Mouse (Mus musculus): ENCODE data around the gene Spindoc. TPM values are rescaled to one million over a fixed set of nuclear protein-coding genes. Genes with fewer than 3 reads are reported as not detected.

The Spindoc gene
- total and polyA plus RNA-seq, 3 experiments = 9.0 to 21.7 (median 10.6) TPM

DNA sequence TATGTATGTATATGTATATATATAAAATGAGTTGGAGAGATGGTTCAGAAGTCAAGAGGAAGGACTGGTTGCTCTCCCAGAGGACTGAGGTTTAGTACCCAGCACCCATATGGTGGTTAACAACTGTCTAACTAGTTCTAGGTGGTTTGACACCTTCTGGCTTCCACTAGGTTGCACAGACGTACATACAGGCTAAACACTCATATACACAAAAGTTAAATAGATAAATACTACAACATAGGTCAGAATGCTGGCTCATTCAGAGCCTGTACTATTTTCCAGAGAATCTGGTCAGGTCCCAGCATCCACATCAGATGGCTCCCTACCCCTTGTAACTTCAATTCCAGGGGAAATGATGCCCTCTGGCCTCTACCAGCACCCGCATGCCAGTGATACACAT is 40.1 kb downstream of the Spindoc start:
- Histone ChIP-seq H3K36me3 (replicated peaks in 1 of 2; ENCODE audit: control insufficient read depth in 1 of 2, insufficient read depth in 1 of 2, low read length in 1 of 2) (peaks cover 0 to 18% of the 10 kb centered on the region in 2 experiments), H3K4me1 (ENCODE audit: control insufficient read depth in 1 of 2, insufficient read depth in 2 of 2) (peaks cover 16 to 41% of the 10 kb centered on the region in 2 experiments), H3K9me3 (replicated peaks; ENCODE audit: low read length) (no peaks in the 10 kb centered on the region), H3K27me3 (replicated peaks) (no peaks in the 10 kb centered on the region), H3K27ac (ENCODE audit: insufficient read depth, low read depth) (no peak overlapping the region), H3K9ac (ENCODE audit: insufficient read depth, low read depth) (no peak overlapping the region; the same call in 1 of the 2 replicates), H3K4me2 (ENCODE audit: insufficient read depth, low read depth, poor library complexity, severe bottlenecking) (no peak overlapping the region), H3K4me3 (replicated peaks in 1 of 3; ENCODE audit: low read depth in 2 of 3, low read length in 2 of 3, poor library complexity in 1 of 3) (no peak overlapping the region), H3K79me2 (replicated peaks; ENCODE audit: control insufficient read depth, extremely low read depth, insufficient read depth, poor library complexity, severe bottlenecking) (peaks cover 24% of the 10 kb centered on the region)
- TF ChIP-seq NELFE (IDR thresholded peaks at IDR 0.05; ENCODE audit: low read depth, low read length) (no peak), CHD2 (IDR thresholded peaks at IDR 0.05; ENCODE audit: low read length) (no peak), USF2 (conservative IDR thresholded peaks at IDR 0.05; ENCODE audit: low read depth, low read length) (no peak), CHD1 (IDR thresholded peaks at IDR 0.05; ENCODE audit: low read depth, low read length) (no peak), ZKSCAN1 (IDR thresholded peaks at IDR 0.05; ENCODE audit: borderline replicate concordance, low read depth, low read length) (no peak), SIN3A (IDR thresholded peaks at IDR 0.05; ENCODE audit: low read length) (no peak)
- dilution Hi-C loops (cut with MboI; ENCODE audit: extremely low pct_ligation_motif_present, extremely low pct_unique_long_range_greater_than_20kb, low sequenced_read_pairs) (no loop called here), in situ Hi-C loops (cut with MboI; ENCODE audit: low pct_ligation_motif_present, low pct_unique_long_range_greater_than_20kb, low sequenced_read_pairs) (no loop called here)
- DNase-seq (ENCODE audit: extremely low read depth) = no peak

DNA sequence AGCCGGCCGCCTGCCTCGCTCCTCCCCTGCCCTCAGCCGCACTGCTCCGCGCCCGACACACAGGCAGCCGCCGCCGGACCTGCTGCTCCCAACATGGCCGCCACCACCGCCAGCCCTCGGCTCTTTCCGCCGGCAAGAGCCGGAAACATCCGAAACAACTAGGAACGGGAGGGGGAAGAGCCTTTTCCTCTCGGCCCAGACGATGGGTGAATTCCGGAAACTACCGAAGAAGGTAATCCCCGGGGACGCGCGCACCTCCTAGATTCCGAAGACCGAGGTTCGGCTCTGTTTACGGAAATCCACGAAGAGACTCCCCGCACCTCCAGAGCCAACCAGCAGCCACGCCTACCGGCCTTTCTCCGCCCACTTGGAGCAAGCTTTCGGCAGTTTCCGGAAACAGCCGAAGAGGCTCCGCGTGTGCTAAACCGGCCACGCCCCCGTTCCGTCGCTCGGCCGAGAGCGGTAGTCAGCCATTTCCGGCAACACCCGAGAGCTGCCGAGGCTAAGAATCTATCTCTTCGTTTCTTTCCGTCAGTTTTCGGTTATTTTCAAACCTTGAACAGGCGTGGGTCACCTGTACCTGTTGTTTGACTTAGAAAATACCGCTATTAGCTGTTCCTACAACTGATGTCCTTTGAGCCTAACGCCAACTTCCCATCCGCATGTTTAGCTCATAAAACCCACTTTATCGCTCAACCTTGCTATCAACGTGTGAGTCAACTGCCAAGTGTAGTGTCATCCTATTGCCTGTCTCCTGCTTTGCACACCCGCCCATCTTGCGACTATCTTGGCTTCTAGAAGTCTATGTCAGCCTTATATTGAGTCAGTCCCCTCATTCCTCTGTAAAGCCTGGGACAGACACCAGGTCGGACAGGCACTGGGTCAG is 41.0 kb downstream of the Spindoc start, which contains the start of gene Mark2:
Mark2 (minus strand) TSS at position 349 of the 886 bp plus-strand sequence.
- peaks cover 25% of the 10 kb centered on the region for H3K79me2 ChIP-seq (replicated peaks; ENCODE audit: control insufficient read depth, extremely low read depth, insufficient read depth, poor library complexity, severe bottlenecking)
- H3K9ac ChIP-seq (ENCODE audit: insufficient read depth, low read depth) = peak within 1 kb of the TSS; percentile 87
- no peaks in the 10 kb centered on the region for H3K27me3 ChIP-seq (replicated peaks)
- H3K36me3 ChIP-seq (replicated peaks in 1 of 2; ENCODE audit: control insufficient read depth in 1 of 2, insufficient read depth in 1 of 2, low read length in 1 of 2) = peaks cover 0 to 24% of the 10 kb centered on the region in 2 experiments
- H3K4me3 ChIP-seq (replicated peaks in 1 of 3; ENCODE audit: low read depth in 2 of 3, low read length in 2 of 3, poor library complexity in 1 of 3) = peak within 1 kb of the TSS; percentile 79 to 90 (median 85)
- in situ Hi-C loops (cut with MboI; ENCODE audit: low pct_ligation_motif_present, low pct_unique_long_range_greater_than_20kb, low sequenced_read_pairs) = no loop called here
- DNase-seq (ENCODE audit: extremely low read depth) = peak; percentile 99
- H3K4me2 ChIP-seq (ENCODE audit: insufficient read depth, low read depth, poor library complexity, severe bottlenecking) = peak within 1 kb of the TSS; percentile 70
- peaks cover 16 to 49% of the 10 kb centered on the region in 2 experiments for H3K4me1 ChIP-seq (ENCODE audit: control insufficient read depth in 1 of 2, insufficient read depth in 2 of 2)
- peak within 1 kb of the TSS; percentile 61 for H3K27ac ChIP-seq (ENCODE audit: insufficient read depth, low read depth)
- dilution Hi-C loops (cut with MboI; ENCODE audit: extremely low pct_ligation_motif_present, extremely low pct_unique_long_range_greater_than_20kb, low sequenced_read_pairs) = no loop called here
- no peaks in the 10 kb centered on the region for H3K9me3 ChIP-seq (replicated peaks; ENCODE audit: low read length)
- TF ChIP-seq CHD2 (IDR thresholded peaks at IDR 0.05; ENCODE audit: low read length) = no peak
- TF ChIP-seq MEF2A (IDR thresholded peaks at IDR 0.05; ENCODE audit: borderline replicate concordance, low read depth, low read length) = 0 out of 2 replicates have a peak, but pooled peaks have one; percentile 3
- TF ChIP-seq ZKSCAN1 (IDR thresholded peaks at IDR 0.05; ENCODE audit: borderline replicate concordance, low read depth, low read length) = no peak
- peak; percentile 12; the same call in 1 of the 2 replicates for TF ChIP-seq NRF1 (IDR thresholded peaks at IDR 0.05; ENCODE audit: low read depth, low read length)
- TF ChIP-seq HCFC1 (IDR thresholded peaks at IDR 0.05; ENCODE audit: low read depth, low read length) = peak; percentile 19; the same call in 1 of the 2 replicates
- no peak for TF ChIP-seq UBTF (IDR thresholded peaks at IDR 0.05; ENCODE audit: low read depth, low read length)
- no peak for TF ChIP-seq PAX5 (IDR thresholded peaks at IDR 0.05; ENCODE audit: low read length)
- TF ChIP-seq POLR2AphosphoS2 (IDR thresholded peaks at IDR 0.05; ENCODE audit: low read depth, low read length) = no peak
- TF ChIP-seq GABPA (IDR thresholded peaks at IDR 0.05; ENCODE audit: insufficient replicate concordance, low read depth, low read length) = no peak
- TF ChIP-seq RAD21 (IDR thresholded peaks at IDR 0.05; ENCODE audit: low read depth, low read length) = no peak
- 0 out of 2 replicates have a peak, but pooled peaks have one; percentile 7 for TF ChIP-seq MAFK (IDR thresholded peaks at IDR 0.05; ENCODE audit: insufficient replicate concordance, low read length)
- no peak for TF ChIP-seq RCOR1 (conservative IDR thresholded peaks at IDR 0.05; ENCODE audit: low read depth, low read length)
- no peak for TF ChIP-seq BHLHE40 (IDR thresholded peaks at IDR 0.05; ENCODE audit: low read depth, low read length)
- TF ChIP-seq USF1 (IDR thresholded peaks at IDR 0.05; ENCODE audit: low read depth, low read length) = no peak
- peak; percentile 73 for TF ChIP-seq KAT2A (IDR thresholded peaks at IDR 0.05; ENCODE audit: insufficient replicate concordance, low read length)
- no peak for TF ChIP-seq SMC3 (IDR thresholded peaks at IDR 0.05; ENCODE audit: low read depth, low read length)
- TF ChIP-seq ELF1 (IDR thresholded peaks at IDR 0.05; ENCODE audit: low read depth, low read length) = peak; percentile 99
- peak; percentile 12; the same call in 1 of the 2 replicates for TF ChIP-seq JUN (IDR thresholded peaks at IDR 0.05; ENCODE audit: insufficient read depth, low read depth, low read length)
- no peak for TF ChIP-seq EP300 (IDR thresholded peaks at IDR 0.05; ENCODE audit: low read length)
- peak; percentile 15; the same call in 1 of the 2 replicates for TF ChIP-seq NELFE (IDR thresholded peaks at IDR 0.05; ENCODE audit: low read depth, low read length)
- peak; percentile 69 for TF ChIP-seq POLR2A (IDR thresholded peaks at IDR 0.05; ENCODE audit: low read depth, low read length)
- 0 out of 2 replicates have a peak, but pooled peaks have one; percentile 10 for TF ChIP-seq TCF12 (IDR thresholded peaks at IDR 0.05; ENCODE audit: low read depth, low read length)
- TF ChIP-seq ETS1 (conservative IDR thresholded peaks at IDR 0.05; ENCODE audit: low read depth, low read length) = no peak
- TF ChIP-seq E2F4 (IDR thresholded peaks at IDR 0.05; ENCODE audit: insufficient replicate concordance, low read depth, low read length) = 0 out of 2 replicates have a peak, but pooled peaks have one; percentile 40
- TF ChIP-seq MAX (IDR thresholded peaks at IDR 0.05; ENCODE audit: low read length) = no peak
- no peak for TF ChIP-seq ZC3H11A (IDR thresholded peaks at IDR 0.05; ENCODE audit: low read depth, low read length)
- peak; percentile 62 for TF ChIP-seq MXI1 (IDR thresholded peaks at IDR 0.05; ENCODE audit: low read depth, low read length)

Data from CH12.LX (cell line).